Mouse (Mus musculus) MEL (cell line): Measurements from ENCODE around the gene Sox12.

Source experiments
- CTCF ChIP-seq, 3 experiments: IDR thresholded peaks in 2 of 3; conservative IDR thresholded peaks in 1 of 3; 2 replicates each; pipeline ENCODE4 v1.5.1; 2011 to 2012; ENCODE audit warnings: low read length in 3 of 3, low read depth in 2 of 3, mild to moderate bottlenecking in 2 of 3, improper control_type of control experiment in 1 of 3, inconsistent platforms in 1 of 3, mixed read lengths in 1 of 3, moderate library complexity in 1 of 3; ENCODE audit not compliant: control insufficient read depth in 1 of 3, insufficient read depth in 1 of 3, poor library complexity in 1 of 3, severe bottlenecking in 1 of 3
- E2F4 ChIP-seq: IDR thresholded peaks from 2 replicates; pipeline ENCODE4 v1.6.1; 2011; ENCODE audit warnings: low read depth, low read length, improper control_type of control experiment, borderline replicate concordance
- MAFK ChIP-seq: IDR thresholded peaks from 2 replicates; pipeline ENCODE4 v1.6.1; 2011; ENCODE audit warnings: low read depth, mild to moderate bottlenecking, low read length, improper control_type of control experiment, borderline replicate concordance
- NELFE ChIP-seq: IDR thresholded peaks from 2 replicates; pipeline ENCODE4 v1.6.1; 2011; ENCODE audit warnings: low read depth, low read length, improper control_type of control experiment
- NRF1 ChIP-seq: IDR thresholded peaks from 2 replicates; pipeline ENCODE4 v1.6.1; 2014; ENCODE audit warnings: low read depth, mild to moderate bottlenecking, inconsistent platforms, low read length, improper control_type of control experiment, moderate library complexity; ENCODE audit not compliant: poor library complexity, insufficient read depth, severe bottlenecking
- POLR2A ChIP-seq, 2 experiments: IDR thresholded peaks; 2 replicates each; pipeline ENCODE4 v1.6.1; 2011 to 2012; ENCODE audit warnings: low read length in 2 of 2, mild to moderate bottlenecking in 2 of 2, control low read depth in 1 of 2, improper control_type of control experiment in 1 of 2, low read depth in 1 of 2, moderate library complexity in 1 of 2; ENCODE audit not compliant: control insufficient read depth in 1 of 2, insufficient read depth in 1 of 2, poor library complexity in 1 of 2
- POLR2AphosphoS2 ChIP-seq: IDR thresholded peaks from 2 replicates; pipeline ENCODE4 v1.6.1; 2011; ENCODE audit warnings: low read length, improper control_type of control experiment
- RCOR1 ChIP-seq: IDR thresholded peaks from 2 replicates; pipeline ENCODE4 v1.6.1; 2012; ENCODE audit warnings: low read depth, mild to moderate bottlenecking, inconsistent platforms, low read length, improper control_type of control experiment
- SMC3 ChIP-seq: IDR thresholded peaks from 2 replicates; pipeline ENCODE4 v1.6.1; 2011; ENCODE audit warnings: low read depth, low read length, improper control_type of control experiment
- ZC3H11A ChIP-seq: IDR thresholded peaks from 2 replicates; pipeline ENCODE4 v1.6.1; 2012; ENCODE audit warnings: low read depth, mild to moderate bottlenecking, inconsistent platforms, low read length, improper control_type of control experiment

DNA sequence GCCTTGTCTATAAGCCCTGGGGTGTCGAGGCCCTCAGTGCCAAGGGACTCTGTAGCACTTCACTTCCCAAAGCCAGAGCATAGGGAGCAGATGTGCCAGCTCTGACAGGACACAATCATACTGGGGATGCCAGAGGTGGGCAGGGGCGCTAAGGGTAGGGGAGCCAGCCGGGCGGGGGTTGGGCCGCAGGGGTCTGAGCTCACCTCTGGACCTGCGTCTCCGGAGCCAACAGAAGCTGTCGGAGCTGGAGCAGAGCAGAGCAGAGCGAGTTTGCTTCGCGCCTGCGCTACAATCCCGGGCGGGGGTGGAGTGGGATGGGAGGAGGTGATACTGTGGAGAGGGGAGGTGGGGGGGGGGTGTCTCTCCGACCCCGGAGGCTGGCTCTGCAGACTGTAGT is 21.5 kb downstream of the Sox12 start, which contains the start of gene Nrsn2:
- no peak for TF ChIP-seq E2F4
- no peak for TF ChIP-seq CTCF (IDR thresholded peaks at IDR 0.05 in 2 of 3, conservative IDR thresholded peaks at IDR 0.05 in 1 of 3; ENCODE audit: control insufficient read depth in 1 of 3, insufficient read depth in 1 of 3, low read depth in 2 of 3, low read length in 3 of 3, poor library complexity in 1 of 3, severe bottlenecking in 1 of 3)
- no peak for TF ChIP-seq NELFE
- TF ChIP-seq SMC3: no peak
- no peak for TF ChIP-seq NRF1
- TF ChIP-seq RCOR1: no peak
- no peak for TF ChIP-seq POLR2AphosphoS2
- no peak for TF ChIP-seq MAFK
- TF ChIP-seq ZC3H11A: no peak
- no peak for TF ChIP-seq POLR2A (IDR thresholded peaks at IDR 0.05; ENCODE audit: control insufficient read depth in 1 of 2, insufficient read depth in 1 of 2, low read depth in 1 of 2, low read length in 2 of 2, poor library complexity in 1 of 2)
